Mouse (Mus musculus): ENCODE measurements around the gene Prss12.

Gene Prss12

GRCm38 (mm10) chr3:123537279-123537678, 90.6 kb downstream of the Prss12 start:
- no peak for DNase-seq

- DNase-seq = no peak
These were observed 97.0 kb downstream of the Prss12 start for GRCm38 (mm10) chr3:123543585-123544304.

GRCm38 (mm10) chr3:123550487-123550886, 103.8 kb downstream of the Prss12 start:
- no peak for DNase-seq

GRCm38 (mm10) chr3:123553872-123554271, 107.2 kb downstream of the Prss12 start:
- no peak for DNase-seq

- DNase-seq = no peak
These were observed 108.6 kb downstream of the Prss12 start for GRCm38 (mm10) chr3:123555254-123555865.

All from cerebellum, postnatal 25 days (tissue).